Mouse (Mus musculus): Measurements from ENCODE around the gene Gfod2. TPM values are rescaled to one million over a fixed set of nuclear protein-coding genes. Genes with fewer than 3 reads are reported as not detected.

Gene Gfod2
- polyA plus RNA-seq, 1 experiment, result 17.8 TPM

DNA sequence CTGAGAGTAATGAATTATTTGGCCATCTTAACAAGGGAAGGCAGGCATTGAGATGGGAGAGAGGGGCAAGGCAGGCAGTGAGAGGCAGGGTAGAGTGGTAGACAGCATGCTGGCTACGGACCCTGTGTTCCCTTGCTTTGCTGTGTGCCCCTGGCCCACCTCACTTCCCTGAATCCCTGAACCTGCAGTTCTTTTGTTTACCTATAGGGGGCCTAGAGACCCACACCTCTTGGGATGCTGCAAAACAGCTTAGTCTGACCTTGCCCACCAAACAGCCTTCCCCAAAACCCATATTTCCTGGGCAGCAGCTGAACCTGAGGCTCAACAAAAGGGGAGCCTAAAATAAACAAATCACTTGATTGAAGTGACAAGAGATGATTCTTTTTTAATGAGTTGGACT, 12.1 kb upstream of the Gfod2 start:
- Histone ChIP-seq H3K4me1 (ENCODE audit: control insufficient read depth, insufficient read depth, low read length) (peaks cover 3% of the 10 kb centered on the region; the same call in 1 of the 2 replicates), H3K27ac (ENCODE audit: insufficient read depth, low read length) (no peak overlapping the region), H3K4me3 (ENCODE audit: insufficient read depth, low read length) (no peak overlapping the region)
- no peak for TF ChIP-seq POLR2A (IDR thresholded peaks at IDR 0.05; ENCODE audit: extremely low read depth, insufficient read depth, low read length)
- peak; percentile 48 for TF ChIP-seq CTCF (IDR thresholded peaks at IDR 0.05; ENCODE audit: extremely low read depth, insufficient read depth, low read length)

DNA sequence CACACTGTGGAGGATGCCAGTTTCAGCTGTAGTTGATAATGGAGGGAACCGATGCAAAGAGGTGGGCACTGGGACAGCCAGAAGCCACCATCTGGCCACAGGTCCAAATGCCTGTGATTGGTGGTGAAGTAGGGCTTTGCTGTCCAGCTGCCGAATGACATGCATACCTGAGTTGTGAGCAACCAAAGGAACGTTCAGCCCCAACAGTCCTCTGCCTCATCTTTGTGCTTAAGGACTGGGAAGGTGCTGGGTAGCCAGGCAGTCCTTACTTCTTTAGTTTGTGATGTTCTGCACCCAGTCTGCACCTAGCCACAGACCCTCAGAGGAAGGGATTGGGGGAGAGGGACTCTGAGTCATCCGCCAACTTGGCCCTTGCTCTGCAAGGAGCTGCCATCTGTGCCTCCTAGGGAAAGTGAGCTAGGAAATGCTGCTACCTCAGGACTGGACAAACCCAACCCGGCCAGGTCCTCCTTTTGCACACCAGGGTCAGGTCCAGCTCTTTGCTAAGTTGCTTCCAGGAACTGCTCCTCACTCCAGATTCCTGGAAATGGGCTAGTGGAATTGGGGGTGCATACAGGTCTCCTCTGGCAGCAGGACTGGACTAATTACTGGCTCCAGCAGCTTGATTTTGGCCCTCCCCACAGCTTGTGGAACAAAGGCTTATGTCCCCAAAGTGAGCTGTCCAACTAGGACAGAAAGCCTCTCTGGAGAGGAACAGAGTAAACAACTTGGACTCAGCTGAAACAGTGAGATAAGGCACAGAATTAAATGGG, 10.2 kb upstream of the Gfod2 start:
- no peak for TF ChIP-seq CTCF (IDR thresholded peaks at IDR 0.05; ENCODE audit: extremely low read depth, insufficient read depth, low read length)
- TF ChIP-seq POLR2A (IDR thresholded peaks at IDR 0.05; ENCODE audit: extremely low read depth, insufficient read depth, low read length), result no peak
- no peak overlapping the region for H3K4me3 ChIP-seq (ENCODE audit: insufficient read depth, low read length)
- no peaks in the 10 kb centered on the region for H3K4me1 ChIP-seq (ENCODE audit: control insufficient read depth, insufficient read depth, low read length)
- H3K27ac ChIP-seq (ENCODE audit: insufficient read depth, low read length), result no peak overlapping the region

DNA sequence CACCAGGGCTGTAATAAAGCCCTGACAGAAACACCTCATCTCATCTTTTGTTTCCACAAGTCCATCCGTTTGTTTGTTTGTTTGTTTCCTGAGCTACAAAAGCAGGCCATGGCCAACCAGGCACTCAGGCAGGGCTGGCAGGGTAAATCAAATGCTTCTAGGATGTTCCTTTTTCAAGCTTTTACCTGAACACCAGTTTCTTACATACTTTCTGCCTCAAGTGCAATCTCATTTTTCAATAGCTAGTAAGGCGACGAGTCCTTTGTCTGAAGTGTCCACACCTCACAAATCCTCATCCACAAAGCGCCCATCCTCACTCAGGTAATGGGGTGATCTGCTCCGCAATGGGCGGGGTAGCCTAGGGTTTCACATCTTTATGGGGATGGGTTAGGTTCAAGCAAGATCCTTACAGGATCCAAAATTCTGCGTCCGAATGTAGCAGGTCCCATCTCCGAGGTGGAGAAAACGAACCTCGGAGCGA, 628 bp downstream of the Gfod2 start:
- Histone ChIP-seq H3K27ac (ENCODE audit: insufficient read depth, low read length) (no peak overlapping the region), H3K4me1 (ENCODE audit: control insufficient read depth, insufficient read depth, low read length) (no peaks in the 10 kb centered on the region), H3K4me3 (ENCODE audit: insufficient read depth, low read length) (peak overlapping the region; percentile 56)
- TF ChIP-seq CTCF (IDR thresholded peaks at IDR 0.05; ENCODE audit: extremely low read depth, insufficient read depth, low read length), result no peak
- no peak for TF ChIP-seq POLR2A (IDR thresholded peaks at IDR 0.05; ENCODE audit: extremely low read depth, insufficient read depth, low read length)

DNA sequence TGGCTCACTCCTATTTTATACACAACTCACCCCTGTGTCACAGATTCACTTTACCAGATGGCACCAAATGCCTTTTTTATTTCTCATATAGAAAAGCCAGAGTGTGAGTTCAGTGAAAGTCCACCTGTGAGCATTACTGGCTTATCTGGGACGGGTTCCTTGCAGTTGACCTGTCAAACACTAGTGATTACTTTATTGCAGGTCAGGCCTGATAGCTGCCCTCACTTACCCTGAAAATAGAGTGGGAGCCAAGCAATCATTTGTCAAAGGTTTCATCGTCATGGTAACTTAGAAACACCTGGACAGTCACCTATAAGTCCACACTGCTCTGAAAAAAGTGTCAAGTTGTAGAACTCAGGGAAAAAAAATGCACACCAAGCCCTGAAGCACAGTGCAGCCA, 3.8 kb downstream of the Gfod2 start:
- H3K4me1 ChIP-seq (ENCODE audit: control insufficient read depth, insufficient read depth, low read length), result no peaks in the 10 kb centered on the region
- TF ChIP-seq POLR2A (IDR thresholded peaks at IDR 0.05; ENCODE audit: extremely low read depth, insufficient read depth, low read length) (no peak), CTCF (IDR thresholded peaks at IDR 0.05; ENCODE audit: extremely low read depth, insufficient read depth, low read length) (no peak)
- H3K27ac ChIP-seq (ENCODE audit: insufficient read depth, low read length), result no peak overlapping the region
- H3K4me3 ChIP-seq (ENCODE audit: insufficient read depth, low read length), result no peak overlapping the region

DNA sequence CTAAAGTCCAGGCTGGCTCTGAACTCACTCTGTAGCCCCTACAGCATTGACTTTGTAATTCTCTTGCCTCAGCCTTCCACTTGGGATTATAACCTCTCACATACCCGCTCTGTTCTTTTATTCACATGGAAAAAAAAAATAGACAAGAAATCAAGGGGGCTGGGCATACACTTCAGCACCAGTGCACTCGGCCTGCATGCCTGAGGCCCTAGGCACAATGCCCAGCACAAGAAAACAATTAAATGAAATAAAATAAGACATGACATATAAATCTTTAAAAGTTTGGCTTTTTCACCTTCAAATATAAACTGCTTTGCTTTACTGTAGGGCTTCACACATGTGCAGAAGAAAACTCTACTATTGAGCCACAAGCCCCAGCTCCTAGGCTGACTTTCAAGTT, 4.5 kb downstream of the Gfod2 start:
- TF ChIP-seq CTCF (IDR thresholded peaks at IDR 0.05; ENCODE audit: extremely low read depth, insufficient read depth, low read length), result no peak
- no peak for TF ChIP-seq POLR2A (IDR thresholded peaks at IDR 0.05; ENCODE audit: extremely low read depth, insufficient read depth, low read length)
- Histone ChIP-seq H3K4me3 (ENCODE audit: insufficient read depth, low read length) (no peak overlapping the region), H3K4me1 (ENCODE audit: control insufficient read depth, insufficient read depth, low read length) (no peaks in the 10 kb centered on the region)

DNA sequence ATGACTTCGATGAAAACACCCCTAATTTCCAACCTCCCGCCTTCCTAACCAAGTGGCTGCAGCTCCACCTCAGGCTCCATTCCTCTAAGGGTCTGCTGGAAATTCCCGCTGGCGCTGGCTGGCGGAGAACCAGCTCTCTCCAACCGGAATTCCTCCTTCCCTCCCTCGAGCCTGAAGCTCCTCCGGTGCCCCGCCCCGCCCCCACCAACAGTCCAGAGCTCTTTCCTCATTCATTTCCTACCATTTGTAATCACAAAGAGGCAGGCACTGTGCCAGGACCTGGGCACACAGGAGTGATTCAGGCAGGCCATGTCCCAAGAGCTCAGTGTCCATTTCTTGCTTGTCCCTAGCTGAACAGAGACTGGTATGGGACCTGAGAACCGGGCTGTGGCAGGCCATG, 7.9 kb downstream of the Gfod2 start:
- Histone ChIP-seq H3K27ac (ENCODE audit: insufficient read depth, low read length) (no peak overlapping the region), H3K4me3 (ENCODE audit: insufficient read depth, low read length) (no peak overlapping the region), H3K4me1 (ENCODE audit: control insufficient read depth, insufficient read depth, low read length) (no peaks in the 10 kb centered on the region)
- TF ChIP-seq CTCF (IDR thresholded peaks at IDR 0.05; ENCODE audit: extremely low read depth, insufficient read depth, low read length), result no peak
- no peak for TF ChIP-seq POLR2A (IDR thresholded peaks at IDR 0.05; ENCODE audit: extremely low read depth, insufficient read depth, low read length)

More for the DNA sequence above, 4.5 kb downstream of the Gfod2 start:
- H3K27ac ChIP-seq (ENCODE audit: insufficient read depth, low read length), result no peak overlapping the region

DNA sequence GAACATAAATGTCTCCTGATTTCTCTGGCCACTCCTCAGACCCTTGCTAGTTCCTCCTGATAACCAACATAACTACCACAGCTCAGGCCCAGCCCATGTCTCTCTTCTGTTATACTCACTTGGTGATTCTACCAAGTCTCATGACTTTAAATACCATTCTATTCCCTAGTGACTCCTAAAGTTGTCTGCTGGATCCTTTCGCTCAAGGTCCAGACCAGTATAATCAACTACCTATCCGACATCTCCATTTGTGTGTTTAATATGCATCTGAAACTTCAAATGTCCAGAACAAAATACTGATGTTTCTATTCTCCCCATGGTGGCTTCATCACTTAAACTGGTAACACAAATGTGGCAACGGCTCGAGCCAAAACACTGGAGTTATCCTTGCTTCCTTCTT, 15.2 kb downstream of the Gfod2 start:
- no peak overlapping the region for H3K27ac ChIP-seq (ENCODE audit: insufficient read depth, low read length)
- H3K4me3 ChIP-seq (ENCODE audit: insufficient read depth, low read length), result no peak overlapping the region
- no peak for TF ChIP-seq POLR2A (IDR thresholded peaks at IDR 0.05; ENCODE audit: extremely low read depth, insufficient read depth, low read length)
- TF ChIP-seq CTCF (IDR thresholded peaks at IDR 0.05; ENCODE audit: extremely low read depth, insufficient read depth, low read length), result no peak
- no peaks in the 10 kb centered on the region for H3K4me1 ChIP-seq (ENCODE audit: control insufficient read depth, insufficient read depth, low read length)

DNA sequence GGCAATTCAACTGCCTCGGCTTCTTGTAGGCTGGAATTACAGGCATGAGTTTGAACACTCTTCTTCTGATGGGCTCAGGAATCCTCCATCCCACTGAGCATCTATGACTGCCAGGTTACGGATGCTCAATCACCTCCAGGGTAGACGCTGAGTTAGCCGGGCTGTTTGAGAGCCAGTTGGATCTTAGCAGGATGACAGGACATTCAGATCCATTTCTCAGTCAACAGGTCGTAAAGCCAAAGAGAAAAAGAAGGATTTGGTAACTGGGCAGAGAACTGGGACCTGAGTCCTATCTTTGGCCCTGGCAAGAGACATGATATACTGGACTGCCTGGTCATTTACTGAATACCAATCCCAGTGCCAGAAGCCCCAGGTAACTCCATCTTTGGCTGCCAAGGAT, 19.2 kb downstream of the Gfod2 start:
- Histone ChIP-seq H3K4me3 (ENCODE audit: insufficient read depth, low read length) (no peak overlapping the region), H3K27ac (ENCODE audit: insufficient read depth, low read length) (no peak overlapping the region), H3K4me1 (ENCODE audit: control insufficient read depth, insufficient read depth, low read length) (no peaks in the 10 kb centered on the region)
- TF ChIP-seq CTCF (IDR thresholded peaks at IDR 0.05; ENCODE audit: extremely low read depth, insufficient read depth, low read length) (no peak), POLR2A (IDR thresholded peaks at IDR 0.05; ENCODE audit: extremely low read depth, insufficient read depth, low read length) (no peak)

DNA sequence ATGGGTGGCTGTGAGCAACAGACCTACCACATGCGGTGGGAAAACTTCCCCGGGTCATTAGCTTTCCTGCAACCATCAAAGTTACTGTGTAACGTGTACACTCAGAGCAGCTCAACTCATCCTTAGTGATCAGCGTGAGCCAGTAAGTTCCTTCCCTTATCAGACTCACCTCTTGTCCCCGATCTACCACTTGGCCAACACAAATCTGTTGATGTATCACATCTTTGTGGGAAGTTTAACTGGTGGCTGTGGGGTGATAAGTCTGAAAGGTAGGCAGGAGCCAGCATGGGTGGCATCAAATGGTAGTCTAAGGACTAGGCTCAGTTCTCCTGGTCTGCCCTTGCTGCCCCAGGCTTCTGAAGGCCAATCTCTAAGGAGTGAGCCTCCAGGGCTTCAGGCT, 26.3 kb downstream of the Gfod2 start:
- TF ChIP-seq POLR2A (IDR thresholded peaks at IDR 0.05; ENCODE audit: extremely low read depth, insufficient read depth, low read length) (no peak), CTCF (IDR thresholded peaks at IDR 0.05; ENCODE audit: extremely low read depth, insufficient read depth, low read length) (no peak)
- H3K4me1 ChIP-seq (ENCODE audit: control insufficient read depth, insufficient read depth, low read length), result no peaks in the 10 kb centered on the region
- no peak overlapping the region for H3K27ac ChIP-seq (ENCODE audit: insufficient read depth, low read length)
- H3K4me3 ChIP-seq (ENCODE audit: insufficient read depth, low read length), result no peak overlapping the region

All from cortical plate, adult 2 months (tissue).